Mouse (Mus musculus): ENCODE measurements around the gene Plk5. TPM values are rescaled to one million over a fixed set of nuclear protein-coding genes. Genes with fewer than 3 reads are reported as not detected.

Gene Plk5
- polyA plus RNA-seq, 1 experiment from 2014 or later, result 0.22 TPM

GRCm38 (mm10) chr10:80357994-80358639 is 1.9 kb downstream of the Plk5 start:
- H3K27me3 ChIP-seq (replicated peaks; ENCODE audit: control insufficient read depth, insufficient read depth, low read length), result peaks cover 52% of the 10 kb centered on the region

DNA sequence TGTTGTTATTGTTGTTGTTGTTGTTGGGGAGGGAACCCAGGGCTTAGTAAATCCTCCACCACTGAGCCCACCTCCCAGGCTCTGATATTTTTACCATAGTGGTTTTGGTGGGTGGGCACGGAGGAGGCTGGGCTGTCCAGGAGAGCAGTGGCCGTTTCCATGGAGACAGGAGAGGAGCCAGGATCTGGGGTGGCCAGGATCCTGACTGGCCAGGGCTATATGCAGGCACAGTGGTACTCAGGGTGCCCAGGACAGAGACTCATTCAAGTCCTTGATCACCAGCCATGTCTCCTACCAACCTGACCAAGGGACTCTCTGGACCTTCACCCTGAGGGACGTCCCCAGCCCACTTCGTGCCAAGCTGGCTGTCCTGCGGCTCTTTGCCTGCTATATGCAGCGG is 7.5 kb downstream of the Plk5 start:
- no peak overlapping the region for H3K9ac ChIP-seq (ENCODE audit: low read length)
- DNase-seq (ENCODE audit: low spot score), result no peak
- peaks cover 14% of the 10 kb centered on the region for H3K27me3 ChIP-seq (replicated peaks; ENCODE audit: control insufficient read depth, insufficient read depth, low read length)
- no peaks in the 10 kb centered on the region for H3K36me3 ChIP-seq (ENCODE audit: control insufficient read depth, insufficient read depth, low read length)
- H3K4me2 ChIP-seq (ENCODE audit: low read length), result no peak overlapping the region
- no peaks in the 10 kb centered on the region for H3K9me3 ChIP-seq (ENCODE audit: control insufficient read depth, low read length)
- WGBS, result 49% methylated on average over 6 of the region's 6 CpGs
- H3K27ac ChIP-seq (ENCODE audit: low read depth), result no peak overlapping the region
- no peak for ATAC-seq (replicated peaks; ENCODE audit: low FRiP score, low TSS enrichment, low read depth)
- H3K4me3 ChIP-seq (ENCODE audit: low read depth, low read length), result no peak overlapping the region
- no peaks in the 10 kb centered on the region for H3K4me1 ChIP-seq (replicated peaks; ENCODE audit: control insufficient read depth, insufficient read depth, low read length)

More at GRCm38 (mm10) chr10:80357994-80358639, 1.9 kb downstream of the Plk5 start:
- ATAC-seq (replicated peaks; ENCODE audit: low FRiP score, low TSS enrichment, low read depth) (peak; percentile 59), DNase-seq (ENCODE audit: low spot score) (no peak)
- H3K4me2 ChIP-seq (ENCODE audit: low read length), result peak overlapping the region; percentile 40
- no peak overlapping the region for H3K27ac ChIP-seq (ENCODE audit: low read depth)
- no peaks in the 10 kb centered on the region for H3K36me3 ChIP-seq (ENCODE audit: control insufficient read depth, insufficient read depth, low read length)
- no peak overlapping the region for H3K9ac ChIP-seq (ENCODE audit: low read length)
- H3K4me3 ChIP-seq (ENCODE audit: low read depth, low read length), result peak overlapping the region; percentile 25
- H3K9me3 ChIP-seq (ENCODE audit: control insufficient read depth, low read length), result no peaks in the 10 kb centered on the region
- WGBS, result 6% methylated on average over 31 of the region's 31 CpGs
- H3K4me1 ChIP-seq (replicated peaks; ENCODE audit: control insufficient read depth, insufficient read depth, low read length), result peaks cover 10% of the 10 kb centered on the region; the same call in 1 of the 2 replicates

DNA sequence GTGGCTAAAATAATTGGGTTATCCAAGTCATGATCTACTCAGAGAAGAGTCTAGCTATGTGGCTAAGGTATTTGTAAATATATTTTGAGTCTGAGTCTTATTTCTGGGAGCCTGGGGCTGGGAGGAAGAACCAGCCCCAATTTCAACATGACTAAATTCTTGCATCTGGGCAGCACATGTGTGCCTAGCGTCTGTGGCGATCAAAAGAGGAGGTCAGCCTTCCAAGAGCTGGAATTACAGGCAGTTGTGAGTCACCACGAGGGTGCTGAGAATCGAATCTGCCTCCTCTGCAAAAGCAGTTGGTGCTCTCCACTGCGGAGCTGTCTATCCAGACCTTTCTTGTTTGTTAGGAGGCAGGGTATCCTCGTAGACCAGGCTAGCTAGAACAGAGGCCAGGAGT is 9.5 kb downstream of the Plk5 start:
- no peaks in the 10 kb centered on the region for H3K9me3 ChIP-seq (ENCODE audit: control insufficient read depth, low read length)
- ATAC-seq (replicated peaks; ENCODE audit: low FRiP score, low TSS enrichment, low read depth) (no peak), DNase-seq (ENCODE audit: low spot score) (no peak)
- no peaks in the 10 kb centered on the region for H3K4me1 ChIP-seq (replicated peaks; ENCODE audit: control insufficient read depth, insufficient read depth, low read length)
- H3K4me3 ChIP-seq (ENCODE audit: low read depth, low read length), result no peak overlapping the region
- peaks cover 7% of the 10 kb centered on the region; the same call in 1 of the 2 replicates for H3K27me3 ChIP-seq (replicated peaks; ENCODE audit: control insufficient read depth, insufficient read depth, low read length)
- H3K27ac ChIP-seq (ENCODE audit: low read depth), result no peak overlapping the region
- H3K9ac ChIP-seq (ENCODE audit: low read length), result no peak overlapping the region
- H3K4me2 ChIP-seq (ENCODE audit: low read length), result no peak overlapping the region
- WGBS, result 67% methylated on average over 6 of the region's 6 CpGs
- no peaks in the 10 kb centered on the region for H3K36me3 ChIP-seq (ENCODE audit: control insufficient read depth, insufficient read depth, low read length)

DNA sequence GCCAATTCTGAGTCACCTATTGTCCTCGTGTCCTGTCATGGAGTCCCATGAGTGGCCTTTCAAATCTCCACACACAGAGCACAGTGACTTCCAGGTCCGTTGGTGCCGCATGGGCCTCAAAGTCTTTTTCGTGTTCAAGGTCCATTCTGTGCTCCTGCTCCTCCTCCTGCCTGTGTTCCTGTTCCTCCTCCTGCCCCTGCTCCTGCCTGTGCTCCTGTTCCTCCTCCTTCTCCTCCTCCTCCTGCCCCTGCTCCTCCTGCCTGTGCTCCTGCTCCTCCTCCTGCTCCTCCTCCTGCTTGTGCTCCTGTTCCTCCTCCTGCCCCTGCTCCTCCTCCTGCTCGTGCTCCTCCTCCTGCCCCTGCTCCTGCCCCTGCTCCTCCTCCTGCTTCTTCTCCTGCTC is 11.7 kb downstream of the Plk5 start:
- DNase-seq (ENCODE audit: low spot score), result no peak
- no peaks in the 10 kb centered on the region for H3K9me3 ChIP-seq (ENCODE audit: control insufficient read depth, low read length)
- peaks cover 4% of the 10 kb centered on the region; the same call in 1 of the 2 replicates for H3K4me1 ChIP-seq (replicated peaks; ENCODE audit: control insufficient read depth, insufficient read depth, low read length)
- H3K4me3 ChIP-seq (ENCODE audit: low read depth, low read length), result no peak overlapping the region
- WGBS, result 57% methylated on average over 5 of the region's 5 CpGs
- H3K9ac ChIP-seq (ENCODE audit: low read length), result no peak overlapping the region
- H3K27me3 ChIP-seq (replicated peaks; ENCODE audit: control insufficient read depth, insufficient read depth, low read length), result peaks cover 7% of the 10 kb centered on the region; the same call in 1 of the 2 replicates
- H3K36me3 ChIP-seq (ENCODE audit: control insufficient read depth, insufficient read depth, low read length), result no peaks in the 10 kb centered on the region
- ATAC-seq (replicated peaks; ENCODE audit: low FRiP score, low TSS enrichment, low read depth), result no peak
- no peak overlapping the region for H3K27ac ChIP-seq (ENCODE audit: low read depth)
- no peak overlapping the region for H3K4me2 ChIP-seq (ENCODE audit: low read length)

DNA sequence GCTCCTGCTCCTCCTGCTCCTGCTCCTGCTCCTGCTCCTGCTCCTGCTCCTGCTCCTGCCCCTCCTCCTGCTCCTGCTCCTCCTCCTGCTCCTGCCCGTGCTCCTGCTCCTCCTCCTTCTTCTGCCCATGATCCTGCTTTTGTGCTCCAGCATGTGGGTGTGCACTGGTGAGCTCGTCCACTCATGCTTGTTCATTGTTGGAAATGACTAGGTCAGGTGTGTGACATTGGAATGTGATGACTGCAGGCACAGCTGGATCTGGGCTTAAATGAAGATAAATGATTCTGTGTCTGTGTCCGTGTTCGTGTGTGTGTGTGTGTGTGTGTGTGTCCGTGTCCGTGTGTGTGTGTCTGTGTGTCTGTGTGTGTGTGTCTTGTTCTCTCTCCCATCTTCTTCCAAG is 12.1 kb downstream of the Plk5 start:
- WGBS, result 90% methylated on average over 6 of the region's 6 CpGs
- no peaks in the 10 kb centered on the region for H3K36me3 ChIP-seq (ENCODE audit: control insufficient read depth, insufficient read depth, low read length)
- H3K9me3 ChIP-seq (ENCODE audit: control insufficient read depth, low read length), result no peaks in the 10 kb centered on the region
- DNase-seq (ENCODE audit: low spot score) (no peak), ATAC-seq (replicated peaks; ENCODE audit: low FRiP score, low TSS enrichment, low read depth) (no peak)
- peaks cover 4% of the 10 kb centered on the region; the same call in 1 of the 2 replicates for H3K4me1 ChIP-seq (replicated peaks; ENCODE audit: control insufficient read depth, insufficient read depth, low read length)
- H3K27me3 ChIP-seq (replicated peaks; ENCODE audit: control insufficient read depth, insufficient read depth, low read length), result peaks cover 7% of the 10 kb centered on the region; the same call in 1 of the 2 replicates
- H3K27ac ChIP-seq (ENCODE audit: low read depth), result no peak overlapping the region
- H3K4me3 ChIP-seq (ENCODE audit: low read depth, low read length), result no peak overlapping the region
- no peak overlapping the region for H3K4me2 ChIP-seq (ENCODE audit: low read length)
- H3K9ac ChIP-seq (ENCODE audit: low read length), result no peak overlapping the region

DNA sequence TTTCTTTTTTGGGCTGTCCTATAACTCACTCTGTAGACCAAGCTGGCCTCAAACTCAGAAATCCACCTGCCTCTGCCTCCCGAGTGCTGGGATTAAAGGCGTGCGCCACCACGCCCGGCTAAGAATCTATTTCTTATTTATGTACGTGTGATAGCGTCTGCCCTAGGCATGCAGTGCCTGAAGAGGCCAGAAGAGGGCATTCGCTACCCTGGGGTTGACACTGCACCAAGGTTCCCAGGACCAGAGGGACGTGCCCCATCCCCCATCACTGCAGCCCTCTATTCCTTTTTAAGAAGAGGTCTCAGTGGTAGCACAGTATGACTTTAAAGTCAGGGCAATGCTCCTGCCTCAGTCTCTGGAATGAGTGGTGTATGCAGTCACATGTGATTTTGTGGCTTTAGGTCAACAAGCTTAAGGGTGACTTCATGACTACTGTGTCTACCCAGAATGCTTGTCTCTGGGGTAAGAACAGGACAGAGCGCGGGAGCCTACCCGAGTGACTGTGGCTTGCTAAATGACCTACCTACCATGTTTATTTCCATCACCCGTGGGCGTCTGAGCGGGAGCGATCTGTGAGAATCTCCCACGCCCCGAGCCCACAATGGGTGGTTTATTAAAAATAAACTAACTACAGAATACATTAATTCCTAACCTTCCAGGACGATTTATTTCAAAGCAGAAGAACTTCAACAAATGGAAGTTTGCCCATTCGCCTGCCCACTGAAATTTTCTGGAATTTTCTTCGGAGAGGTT is 13.9 kb downstream of the Plk5 start:
- 78% methylated on average over 21 of the region's 21 CpGs for WGBS
- no peaks in the 10 kb centered on the region for H3K9me3 ChIP-seq (ENCODE audit: control insufficient read depth, low read length)

DNA sequence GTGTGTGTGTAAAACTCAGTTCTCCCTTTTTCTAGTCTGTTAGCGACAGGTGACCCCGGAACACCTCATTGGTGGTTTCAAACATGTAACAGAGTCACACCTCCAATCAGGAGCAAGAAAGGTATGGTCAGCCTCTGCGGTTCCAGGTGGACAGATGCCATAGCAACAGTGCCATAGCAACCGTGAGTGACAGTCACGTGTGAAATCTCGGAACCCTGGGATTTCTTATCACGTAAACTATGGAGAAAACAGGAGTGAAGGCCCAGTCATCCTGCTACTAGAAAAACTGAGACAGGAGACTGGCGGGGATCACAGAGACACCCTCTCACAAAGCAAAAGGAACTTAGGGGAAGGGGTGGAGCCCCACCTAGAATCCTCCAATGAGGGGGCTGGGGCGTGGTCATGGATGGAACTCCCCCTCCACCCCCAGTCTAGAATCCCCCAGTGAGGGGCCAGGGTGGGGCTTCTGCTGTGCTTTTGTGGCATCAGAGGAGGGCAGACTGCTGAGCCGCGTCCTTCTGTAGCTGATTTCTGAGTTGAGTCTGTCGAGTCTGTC is 15.2 kb downstream of the Plk5 start:
- Histone ChIP-seq H3K27ac (ENCODE audit: low read depth) (no peak overlapping the region), H3K27me3 (replicated peaks; ENCODE audit: control insufficient read depth, insufficient read depth, low read length) (no peaks in the 10 kb centered on the region), H3K4me3 (ENCODE audit: low read depth, low read length) (peak overlapping the region; percentile 13; the same call in 1 of the 2 replicates), H3K4me1 (replicated peaks; ENCODE audit: control insufficient read depth, insufficient read depth, low read length) (peaks cover 4% of the 10 kb centered on the region; the same call in 1 of the 2 replicates), H3K9ac (ENCODE audit: low read length) (peak overlapping the region; percentile 22; the same call in 1 of the 2 replicates), H3K4me2 (ENCODE audit: low read length) (peak overlapping the region; percentile 38), H3K9me3 (ENCODE audit: control insufficient read depth, low read length) (no peaks in the 10 kb centered on the region), H3K36me3 (ENCODE audit: control insufficient read depth, insufficient read depth, low read length) (no peaks in the 10 kb centered on the region)
- ATAC-seq (replicated peaks; ENCODE audit: low FRiP score, low TSS enrichment, low read depth) (0 out of 2 replicates have a peak, but pooled peaks have one; percentile 42), DNase-seq (ENCODE audit: low spot score) (peak; percentile 73)
- 4% methylated on average over 12 of the region's 12 CpGs for WGBS

More for the DNA sequence above, 13.9 kb downstream of the Plk5 start:
- no peak overlapping the region for H3K4me2 ChIP-seq (ENCODE audit: low read length)
- H3K4me3 ChIP-seq (ENCODE audit: low read depth, low read length), result no peak overlapping the region
- no peak overlapping the region for H3K9ac ChIP-seq (ENCODE audit: low read length)
- H3K27me3 ChIP-seq (replicated peaks; ENCODE audit: control insufficient read depth, insufficient read depth, low read length), result no peaks in the 10 kb centered on the region
- no peak overlapping the region for H3K27ac ChIP-seq (ENCODE audit: low read depth)
- H3K36me3 ChIP-seq (ENCODE audit: control insufficient read depth, insufficient read depth, low read length), result no peaks in the 10 kb centered on the region
- H3K4me1 ChIP-seq (replicated peaks; ENCODE audit: control insufficient read depth, insufficient read depth, low read length), result peaks cover 4% of the 10 kb centered on the region; the same call in 1 of the 2 replicates
- DNase-seq (ENCODE audit: low spot score) (no peak), ATAC-seq (replicated peaks; ENCODE audit: low FRiP score, low TSS enrichment, low read depth) (no peak)

- no peaks in the 10 kb centered on the region for H3K9me3 ChIP-seq (ENCODE audit: control insufficient read depth, low read length)
- H3K4me3 ChIP-seq (ENCODE audit: low read depth, low read length), result 0 out of 2 replicates have a peak overlapping the region, but pooled peaks have one; percentile 13
- WGBS, result 48% methylated on average over 9 of the region's 9 CpGs
Observed at GRCm38 (mm10) chr10:80371983-80372382, 15.7 kb downstream of the Plk5 start.

More at GRCm38 (mm10) chr10:80371983-80372382, 15.7 kb downstream of the Plk5 start:
- Histone ChIP-seq H3K4me1 (replicated peaks; ENCODE audit: control insufficient read depth, insufficient read depth, low read length) (peaks cover 4% of the 10 kb centered on the region; the same call in 1 of the 2 replicates), H3K27ac (ENCODE audit: low read depth) (no peak overlapping the region), H3K9ac (ENCODE audit: low read length) (no peak overlapping the region), H3K27me3 (replicated peaks; ENCODE audit: control insufficient read depth, insufficient read depth, low read length) (no peaks in the 10 kb centered on the region), H3K4me2 (ENCODE audit: low read length) (peak overlapping the region; percentile 38), H3K36me3 (ENCODE audit: control insufficient read depth, insufficient read depth, low read length) (no peaks in the 10 kb centered on the region)
- ATAC-seq (replicated peaks; ENCODE audit: low FRiP score, low TSS enrichment, low read depth) (no peak), DNase-seq (ENCODE audit: low spot score) (no peak)
